Mouse (Mus musculus): ENCODE results near the gene Slc36a2.

DNA sequence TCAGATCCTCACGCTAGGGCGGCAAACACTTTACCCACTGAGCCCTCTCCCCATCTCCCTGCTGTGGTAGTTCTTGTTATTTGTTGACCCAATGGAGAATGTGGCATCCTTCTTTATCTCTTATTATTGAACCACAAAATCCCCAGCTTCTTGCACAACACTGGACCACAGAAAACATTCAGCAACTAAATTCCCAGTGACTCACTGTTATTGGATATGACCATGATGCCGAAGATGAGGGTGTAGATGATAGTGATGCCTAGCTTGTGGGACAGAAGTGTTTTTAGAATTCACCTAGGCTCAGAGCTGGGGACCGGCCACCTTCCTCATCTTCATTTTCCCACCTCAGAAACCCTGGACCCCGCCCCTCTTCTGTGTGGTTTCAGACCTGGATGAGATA is 50.0 kb downstream of the Slc36a2 start:
- TF ChIP-seq CTCF (IDR thresholded peaks at IDR 0.05; ENCODE audit: low read depth, low read length) (no peak), POLR2A (IDR thresholded peaks at IDR 0.05; ENCODE audit: extremely low read depth, insufficient read depth, low read length) (no peak)
